Mouse (Mus musculus) lung, postnatal 4 days (tissue): ENCODE data around the gene Ajm1.

ENCODE experiments used
- DNase-seq, 2 experiments: peaks; one replicate each; pipeline ENCODE4 v3.0.0; 2021

Ajm1 gene

DNA sequence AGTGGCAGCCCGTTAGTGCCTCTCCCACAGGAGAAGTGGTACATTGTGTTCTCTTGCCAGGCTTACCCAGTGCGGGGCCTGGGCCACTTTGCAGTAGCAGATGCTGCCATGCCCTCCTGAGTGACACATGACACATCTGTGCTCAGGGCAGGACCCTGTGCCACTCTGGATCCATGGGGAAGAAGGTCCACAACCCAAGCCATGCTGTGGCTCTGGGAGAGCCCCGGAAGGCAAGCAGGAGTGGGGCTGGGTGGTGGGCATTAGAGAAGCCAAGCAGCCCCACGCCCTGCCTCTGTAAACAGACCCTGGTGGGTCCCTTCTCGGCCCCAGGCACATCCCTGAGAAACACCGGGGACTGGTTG, 1.5 kb upstream of the Ajm1 start:
- no peak for DNase-seq

DNA sequence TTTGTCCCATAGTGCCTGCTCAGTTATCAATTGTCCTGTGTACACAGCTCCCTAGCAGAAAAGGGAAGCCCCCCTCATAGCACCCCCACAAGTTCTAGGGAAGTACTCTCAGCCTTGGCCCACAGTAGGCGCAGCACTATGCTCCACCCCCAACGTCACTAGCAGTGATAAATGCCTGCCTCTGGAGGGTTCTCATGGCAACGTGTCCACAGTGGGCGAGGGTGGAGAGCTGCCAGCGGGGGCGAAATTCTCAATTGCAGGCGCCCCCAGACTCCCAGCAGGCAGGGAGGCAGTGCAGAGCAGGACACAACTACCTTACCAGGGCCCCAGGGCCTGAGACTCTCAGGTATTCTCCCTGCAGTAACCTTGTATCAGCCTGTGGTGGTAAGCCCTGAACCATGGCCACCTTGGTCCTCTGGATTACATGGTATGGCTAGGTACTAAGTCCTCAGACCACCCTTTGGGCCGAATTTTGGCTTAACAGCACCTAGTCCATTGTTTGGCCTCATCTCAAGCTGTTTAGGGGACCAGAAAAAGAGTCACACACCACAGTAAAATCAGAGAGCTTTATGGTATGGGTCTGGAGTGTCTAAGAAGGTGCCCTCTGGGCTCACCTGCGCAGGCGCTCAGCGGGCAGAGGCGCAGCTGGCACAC, 1.0 kb upstream of the Ajm1 start:
- DNase-seq = no peak

DNA sequence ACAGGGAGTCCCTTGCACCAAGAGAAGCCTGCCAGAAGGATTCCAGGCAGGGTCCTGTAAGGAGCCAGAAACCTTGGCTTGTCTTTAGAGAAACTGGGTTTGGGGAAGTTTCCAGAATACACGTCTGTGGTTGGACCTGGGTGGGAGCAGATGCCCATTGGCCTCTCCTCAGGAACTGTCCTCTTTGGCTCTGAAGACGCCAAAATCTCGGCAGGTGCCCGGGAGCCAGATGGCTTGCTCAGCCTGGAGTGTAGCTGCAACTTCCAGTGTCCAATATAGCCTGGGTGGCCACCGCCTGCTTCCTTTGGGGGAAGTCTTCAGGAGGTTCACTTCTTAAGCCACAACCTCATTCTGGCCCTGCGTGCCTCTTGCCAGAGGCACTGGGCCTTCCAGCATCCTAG, 344 bp upstream of the Ajm1 start:
- no peak for DNase-seq

GRCm38 (mm10) chr2:25580621-25581101, 896 bp downstream of the Ajm1 start:
- no peak for DNase-seq

GRCm38 (mm10) chr2:25579737-25580460, 1.7 kb downstream of the Ajm1 start:
- peak in 1 of 2 experiments; percentile 49 for DNase-seq

DNA sequence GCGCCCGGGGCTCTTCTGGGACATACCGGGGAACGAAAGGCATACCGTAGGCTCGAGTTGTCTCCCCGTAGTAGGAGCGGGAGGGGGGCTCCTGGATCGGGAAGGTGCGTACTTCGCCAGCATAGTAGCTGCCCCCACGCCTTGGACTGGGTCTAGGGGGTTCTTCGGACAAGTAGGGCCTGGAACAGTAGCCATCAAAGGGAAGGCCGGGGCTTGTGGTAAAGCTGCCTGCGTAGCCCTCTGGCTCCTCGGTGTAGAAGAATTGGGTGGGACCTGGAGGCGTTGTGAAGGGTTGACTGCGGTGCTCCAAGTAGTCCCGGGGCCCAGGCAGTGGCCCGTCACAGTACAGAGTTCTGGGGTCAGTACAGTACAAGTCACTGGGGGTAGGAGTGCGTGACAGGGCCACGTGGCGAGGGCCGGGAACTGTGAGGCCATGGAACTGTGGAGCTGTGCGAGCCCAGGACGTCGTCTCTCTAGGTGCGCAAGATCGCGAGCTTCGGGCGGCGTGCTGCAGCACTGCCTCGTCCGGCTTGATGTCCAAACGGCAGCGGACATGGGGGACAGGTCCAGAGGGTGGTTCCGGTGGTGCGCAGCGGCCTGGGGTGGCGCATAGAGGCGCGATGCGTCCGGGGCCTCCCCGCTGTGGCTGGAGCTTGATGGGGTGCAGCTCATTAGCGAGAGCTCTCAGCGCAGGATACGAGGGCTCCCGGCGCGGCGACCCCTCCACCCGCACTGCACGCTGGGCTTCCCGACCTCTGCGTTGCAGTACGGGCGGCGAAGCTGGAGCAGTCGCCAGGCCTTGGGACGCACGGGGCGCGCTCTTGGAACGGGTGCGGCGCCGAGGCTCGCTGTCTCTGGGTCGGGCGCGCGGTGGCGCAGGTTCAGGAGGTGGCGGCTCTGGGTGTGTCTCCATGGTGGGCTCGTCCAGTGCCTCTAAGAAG, 2.5 kb downstream of the Ajm1 start:
- no peak for DNase-seq

- DNase-seq = peak in 1 of 2 experiments; percentile 42
Observed at GRCm38 (mm10) chr2:25577951-25578795, 3.4 kb downstream of the Ajm1 start.

GRCm38 (mm10) chr2:25576965-25577891, 4.3 kb downstream of the Ajm1 start:
- no peak for DNase-seq

DNA sequence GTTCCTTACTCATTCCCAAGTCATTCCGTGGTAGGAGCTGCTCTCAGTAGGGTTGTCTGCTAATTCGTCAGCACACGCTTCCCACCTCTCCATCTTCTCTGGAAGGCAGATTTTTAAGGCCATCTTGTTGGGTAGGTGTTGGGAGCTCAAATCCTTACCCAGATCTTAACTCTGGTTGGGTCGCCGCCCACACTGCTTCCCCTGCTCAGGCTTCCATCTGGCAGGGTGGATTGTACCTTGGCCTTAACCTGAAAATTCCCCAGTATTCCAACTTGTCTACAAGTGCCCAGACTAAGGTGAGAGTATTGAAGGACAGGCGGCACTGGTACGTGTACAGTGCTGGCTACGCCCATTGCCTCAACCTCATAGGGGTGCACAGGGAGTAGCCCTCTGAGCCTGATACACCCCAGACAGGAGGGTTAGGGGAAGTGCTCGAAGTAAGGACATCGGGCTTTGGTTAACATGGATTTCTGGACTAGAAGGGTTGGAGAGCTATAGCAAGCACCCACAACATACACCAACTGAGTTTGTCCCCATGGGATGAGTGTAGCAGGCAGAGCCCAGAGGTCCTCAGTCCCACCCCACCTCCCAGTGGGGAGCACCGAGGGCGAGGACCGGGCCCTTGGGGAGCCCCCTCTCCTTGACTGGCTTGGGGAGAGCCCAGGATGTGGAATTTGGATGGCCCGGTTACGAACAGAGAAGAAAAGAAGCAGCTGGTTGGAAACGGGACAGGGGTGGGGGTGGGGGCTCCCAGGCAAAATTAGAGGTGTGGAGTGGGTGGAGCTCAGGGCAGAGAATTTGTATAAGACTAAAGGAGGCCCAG, 5.3 kb downstream of the Ajm1 start:
- no peak for DNase-seq

DNA sequence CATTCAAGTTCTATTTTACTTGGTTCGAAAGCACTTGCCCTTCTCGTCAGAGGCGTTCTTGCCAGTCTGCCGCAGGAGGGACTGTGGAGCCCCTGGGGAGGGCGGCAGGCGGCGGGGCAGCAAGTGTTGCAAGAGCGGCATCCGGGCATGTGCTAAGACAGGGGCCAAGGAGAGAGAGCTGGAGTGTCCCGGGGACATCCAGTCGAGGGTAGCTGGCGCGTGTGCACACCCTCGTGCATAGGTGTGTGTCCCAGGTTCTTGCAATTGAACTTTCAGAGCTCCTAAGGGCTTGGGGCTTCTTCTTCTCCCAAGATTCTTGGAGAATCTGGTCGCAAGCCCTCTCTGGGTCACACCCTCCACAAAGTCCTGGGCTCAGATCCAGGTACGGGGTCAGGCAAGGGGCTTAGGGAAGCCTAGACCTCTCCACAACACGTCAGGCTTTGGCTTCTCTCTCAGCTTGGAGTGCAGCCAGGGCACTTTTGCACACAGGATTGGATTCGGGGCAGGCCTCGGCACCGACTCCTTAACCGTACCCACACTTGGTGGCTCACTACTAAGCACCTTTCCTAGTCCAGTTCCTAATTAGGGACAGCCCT, 6.0 kb downstream of the Ajm1 start:
- peak; percentile 63 to 77 for DNase-seq

DNA sequence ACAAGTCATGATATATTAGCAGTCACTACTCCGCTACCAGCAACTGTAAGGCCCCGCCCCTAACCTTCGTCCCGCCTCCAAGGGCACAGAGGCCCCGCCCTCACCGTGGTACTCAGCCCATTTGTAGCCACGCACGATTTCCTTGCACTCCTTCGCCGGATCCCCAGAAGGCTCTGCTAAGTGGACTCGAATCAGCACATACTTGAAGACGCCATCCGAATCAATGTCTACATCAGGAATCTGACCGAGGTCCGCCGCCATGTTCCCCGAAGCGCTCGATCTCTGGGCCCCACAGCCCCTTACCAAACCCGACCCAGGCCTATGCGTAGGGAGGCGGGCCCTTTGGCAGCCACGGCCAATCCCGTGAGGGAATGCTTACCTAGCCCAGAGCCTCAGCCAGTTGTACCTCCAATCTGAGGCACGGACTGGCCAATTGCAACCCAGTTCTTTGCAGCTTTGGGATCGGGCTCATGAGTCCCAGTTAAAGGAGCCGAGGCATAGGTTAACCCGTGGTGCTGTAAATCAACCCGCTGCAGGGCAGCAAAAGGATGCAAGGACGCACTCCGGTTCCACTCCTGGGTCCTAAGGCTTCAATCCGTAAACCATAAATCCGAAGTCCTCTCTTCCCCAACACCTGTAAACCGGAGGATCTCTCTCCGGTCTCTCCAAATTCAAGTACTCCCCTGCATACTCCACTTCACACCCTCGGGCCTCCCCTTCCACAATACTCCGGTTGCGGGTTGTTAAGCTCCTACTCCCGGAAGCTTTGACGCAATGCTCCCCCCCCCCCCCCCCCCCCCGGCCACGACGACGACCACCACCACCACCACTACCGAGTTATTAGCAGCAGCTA, 6.8 kb downstream of the Ajm1 start, which contains the start of the genes Mamdc4 and Phpt1:
Mamdc4 (minus strand) TSS at position 267 of the 853 bp plus-strand sequence.
Phpt1 (minus strand) TSS at position 646 of the 853 bp plus-strand sequence.
- peak; percentile 97 to 98 for DNase-seq

GRCm38 (mm10) chr2:25574136-25574535, 7.4 kb downstream of the Ajm1 start:
- no peak for DNase-seq

DNA sequence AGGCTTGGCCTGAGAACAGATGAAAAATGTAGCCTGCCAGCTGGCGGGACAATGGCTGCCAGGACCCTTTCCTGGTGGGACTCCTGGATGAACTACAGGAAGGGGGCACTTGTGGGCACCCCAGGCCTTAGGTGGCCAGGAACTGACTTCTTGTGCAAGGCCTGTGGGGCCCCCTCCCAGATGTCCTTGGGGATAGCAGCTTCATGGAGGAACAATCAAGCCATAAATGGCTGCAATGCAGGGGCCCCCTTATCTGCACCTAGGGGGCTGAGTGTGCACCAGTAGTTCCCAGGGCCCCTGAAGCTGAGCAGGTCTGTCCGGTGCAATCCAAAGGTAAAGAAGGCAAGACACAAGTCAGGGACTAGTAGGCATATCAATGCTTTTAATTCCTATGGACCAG, 8.5 kb downstream of the Ajm1 start:
- no peak for DNase-seq

DNA sequence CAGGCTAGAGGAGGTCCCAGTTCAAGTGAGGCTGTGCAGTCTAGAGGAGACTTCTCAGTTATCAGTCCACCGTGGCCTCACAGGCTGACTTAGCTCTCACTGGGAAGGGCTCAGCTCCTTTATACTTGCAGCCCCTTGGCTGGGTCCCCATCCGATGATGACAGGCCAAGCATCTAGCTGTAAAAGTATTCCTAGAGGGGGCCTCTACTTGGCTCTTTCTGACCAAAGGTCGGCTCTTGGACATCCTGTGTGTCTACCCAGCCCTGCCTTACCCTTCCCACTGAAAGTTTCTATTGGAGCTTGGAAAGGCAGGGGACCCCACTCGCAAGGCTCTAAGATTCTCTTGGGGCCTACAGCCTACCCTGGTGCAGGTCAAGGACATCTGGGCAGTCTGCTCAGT, 10.3 kb downstream of the Ajm1 start:
- no peak for DNase-seq

- DNase-seq = no peak
Observed at GRCm38 (mm10) chr2:25569323-25569722, 12.2 kb downstream of the Ajm1 start.

DNA sequence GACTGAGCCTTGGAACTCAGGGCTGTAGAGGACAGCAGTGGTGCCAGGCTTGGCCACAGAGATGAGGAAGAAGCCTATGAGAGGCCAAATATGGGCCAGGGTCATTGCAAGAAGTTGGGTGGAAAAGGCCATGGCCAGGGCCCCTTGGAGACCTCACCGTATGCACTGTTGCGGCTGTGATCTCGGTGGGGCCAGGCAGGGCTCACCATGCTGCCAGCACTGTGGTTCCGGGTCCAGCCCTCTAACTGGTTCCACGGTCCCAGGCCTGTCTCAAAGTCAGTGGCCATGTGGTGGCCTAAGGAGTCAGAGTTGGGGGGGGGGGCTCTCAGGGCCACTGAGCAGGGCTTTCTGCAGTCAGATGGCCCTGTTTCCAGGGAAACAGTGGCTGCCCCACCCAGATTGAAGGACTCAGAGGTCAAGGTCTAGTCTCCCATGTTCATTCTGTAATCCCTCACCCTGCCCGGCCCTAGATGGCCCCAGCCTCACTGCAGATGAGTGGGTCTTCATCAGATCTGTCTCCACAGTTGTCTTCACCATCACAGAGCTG, 13.0 kb downstream of the Ajm1 start:
- no peak for DNase-seq

GRCm38 (mm10) chr2:25566558-25566957, 15.0 kb downstream of the Ajm1 start:
- DNase-seq = no peak

- no peak for DNase-seq
Observed at GRCm38 (mm10) chr2:25565741-25566140, 15.8 kb downstream of the Ajm1 start.
